Mouse (Mus musculus): ENCODE measurements around the gene Asb13.

The Asb13 gene

GRCm38 (mm10) chr13:3667288-3667873 lies 33.5 kb downstream of the Asb13 start:
- no peak for DNase-seq

GRCm38 (mm10) chr13:3668068-3668467 lies 34.2 kb downstream of the Asb13 start:
- DNase-seq: no peak

- no peak for DNase-seq
Measured at GRCm38 (mm10) chr13:3669611-3670010, 35.8 kb downstream of the Asb13 start.

- DNase-seq: no peak
Measured at GRCm38 (mm10) chr13:3670039-3670438, 36.2 kb downstream of the Asb13 start.

- no peak for DNase-seq
Measured at GRCm38 (mm10) chr13:3673151-3673550, 39.3 kb downstream of the Asb13 start.

- no peak for DNase-seq
Measured at GRCm38 (mm10) chr13:3673622-3674021, 39.8 kb downstream of the Asb13 start.

- DNase-seq: no peak
Measured at GRCm38 (mm10) chr13:3675855-3676254, 42.0 kb downstream of the Asb13 start.

GRCm38 (mm10) chr13:3679098-3679497 lies 45.3 kb downstream of the Asb13 start:
- no peak for DNase-seq

- no peak for DNase-seq
Measured at GRCm38 (mm10) chr13:3686306-3686705, 52.5 kb downstream of the Asb13 start.

GRCm38 (mm10) chr13:3694599-3695343 lies 60.9 kb downstream of the Asb13 start:
- DNase-seq: peak; percentile 71

- no peak for DNase-seq
Measured at GRCm38 (mm10) chr13:3696977-3697735, 63.3 kb downstream of the Asb13 start.

- no peak for DNase-seq
Measured at GRCm38 (mm10) chr13:3700752-3701151, 66.9 kb downstream of the Asb13 start.

Data from retina, postnatal 1 day (tissue).